Mouse (Mus musculus): Measurements from ENCODE around the gene Fkbp11.

GRCm38 (mm10) chr15:98742766-98743428 is 14.9 kb upstream of the Fkbp11 start:
- TF ChIP-seq ZNF384 (IDR thresholded peaks at IDR 0.05; ENCODE audit: low read depth, low read length) (no peak), HCFC1 (IDR thresholded peaks at IDR 0.05; ENCODE audit: borderline replicate concordance, insufficient read depth, low read length) (no peak), ZC3H11A (IDR thresholded peaks at IDR 0.05; ENCODE audit: borderline replicate concordance, low read depth, low read length) (no peak), CHD2 (IDR thresholded peaks at IDR 0.05; ENCODE audit: low read depth, low read length) (no peak)

Measured in ES-E14 (cell line).